ENCODE assay signal across 8 mouse cellular contexts in genomic region chr6:5413282-5413681, GRCm38 (mm10). TPM values are rescaled to one million over a fixed set of nuclear protein-coding genes. Genes with fewer than 3 reads are reported as not detected.
DNase-seq lines count a peak whose midpoint lies in the region; ATAC-seq lines count a peak whose summit lies in the region.
"Had no signal": no experiment of that assay in that cellular context is flagged by ENCODE, and none has a peak within 500 bp of the region (broad histone marks: within the 10 kb centered on the region; RNA-seq: fewer than 3 reads in every experiment).

No protein-coding gene starts in this region.

- H3K4me2 ChIP-seq in embryonic facial prominence, embryonic 14.5 days (ENCODE audit: low read depth, low read length) = no peak overlapping the region
- H3K4me2 ChIP-seq: neural tube, embryonic 13.5 days had no signal

- no peak overlapping the region for H3K4me3 ChIP-seq in embryonic facial prominence, embryonic 14.5 days (ENCODE audit: low read depth, low read length)
- H3K4me3 ChIP-seq: neural tube, embryonic 13.5 days had no signal

- no peak overlapping the region for H3K27ac ChIP-seq in embryonic facial prominence, embryonic 14.5 days (replicated peaks; ENCODE audit: low read depth, low read length)
- H3K27ac ChIP-seq: neural tube, embryonic 13.5 days had no signal

- peaks cover under 1% of the 10 kb centered on the region; the same call in 1 of the 2 replicates for H3K4me1 ChIP-seq in embryonic facial prominence, embryonic 14.5 days (ENCODE audit: control insufficient read depth, insufficient read depth, low read length)

- peak; percentile 13; the same call in 1 of the 2 replicates for ATAC-seq in embryonic facial prominence, embryonic 14.5 days (ENCODE audit: low read depth)

- intact Hi-C loops in heart, postnatal 36 days (cut with DNase I) = loop anchor here (2.0 kb wide), 1 partner anchor 80 kb away; no protein-coding TSS in a partner anchor

- DNase-seq in right cerebral cortex, postnatal 10 days (ENCODE audit: low spot score in 2 of 2) = peak; percentile 30 to 35
- DNase-seq in right cerebral cortex, postnatal 4 days = no peak
- DNase-seq in embryonic facial prominence, embryonic 14.5 days (ENCODE audit: low spot score) = no peak
- peak; percentile 53 to 65 for DNase-seq in heart, postnatal 36 days
- DNase-seq in thymus, postnatal 4 days = peak; percentile 45
- no peak for DNase-seq in embryo, embryonic 9.5 days (ENCODE audit: extremely low spot score)
- DNase-seq in layer of hippocampus, adult 11-12 months (ENCODE audit: low spot score) = no peak

- H3K27me3 ChIP-seq in embryonic facial prominence, embryonic 14.5 days (replicated peaks; ENCODE audit: control insufficient read depth, insufficient read depth, low read length) = no peaks in the 10 kb centered on the region
- H3K27me3 ChIP-seq: neural tube, embryonic 13.5 days had no signal

- no peaks in the 10 kb centered on the region for H3K9me3 ChIP-seq in embryonic facial prominence, embryonic 14.5 days (ENCODE audit: control insufficient read depth, low read length)
- H3K9me3 ChIP-seq: neural tube, embryonic 13.5 days had no signal

- no peak overlapping the region for H3K9ac ChIP-seq in embryonic facial prominence, embryonic 14.5 days (ENCODE audit: low read depth, low read length)
- H3K9ac ChIP-seq: neural tube, embryonic 13.5 days had no signal

- 30% methylated on average over 8 of the region's 8 CpGs for WGBS in embryonic facial prominence, embryonic 14.5 days

- H3K36me3 ChIP-seq in embryonic facial prominence, embryonic 14.5 days (ENCODE audit: control insufficient read depth, insufficient read depth, low read length) = no peaks in the 10 kb centered on the region
- H3K36me3 ChIP-seq: neural tube, embryonic 13.5 days had no signal

RNA-seq across cellular contexts. Expression of gene Asb4, which starts 30.1 kb away (rescaled TPM):
- polyA plus RNA-seq in embryonic facial prominence, embryonic 14.5 days (2014; fragmentation: Nextera tagmentation; extraction: Ambion mirVana) = 31.4 and 42.3 TPM in 2 replicates
- total RNA-seq in heart, postnatal 36 days (2021) = 10 to 100 TPM in 1 of 2 experiments, 1 to 10 TPM in 1; 7.1 to 10.1 TPM

Comparison
In these comparisons a context has a peak if more than half of its experiments do, and no peak if none do; other contexts are left out.
1. DNase-seq: peak in right cerebral cortex, postnatal 10 days (2 of 2), heart, postnatal 36 days (2 of 2) and thymus, postnatal 4 days (single experiment); none in right cerebral cortex, postnatal 4 days (single experiment), embryonic facial prominence, embryonic 14.5 days (single experiment), embryo, embryonic 9.5 days (single experiment) and layer of hippocampus, adult 11-12 months (single experiment).